14 mouse cellular contexts compared by ENCODE assay signal in the genomic region with DNA sequence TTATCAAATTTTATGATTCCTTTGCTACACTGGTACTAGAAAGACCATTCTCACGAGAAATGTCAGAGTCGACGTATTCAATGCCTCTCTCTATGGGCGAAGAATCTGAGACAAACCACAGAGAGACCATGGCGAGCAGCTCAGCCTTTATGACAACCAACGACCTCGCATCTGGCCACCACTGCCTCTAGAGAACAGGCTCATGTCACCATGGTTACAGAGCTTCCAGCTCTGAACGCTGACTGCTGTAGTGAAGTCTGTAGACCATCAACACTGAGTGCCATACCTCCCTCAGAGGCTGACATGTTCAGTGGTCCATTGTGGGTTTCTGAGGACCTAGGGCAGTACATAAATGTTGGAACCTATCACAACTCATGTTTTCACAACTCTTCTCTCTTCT.
"Had no signal": no experiment of that assay in that cellular context is flagged by ENCODE, and none has a peak within 500 bp of the region (broad histone marks: within the 10 kb centered on the region; RNA-seq: fewer than 3 reads in every experiment).

No protein-coding gene starts in this region.

- H3K4me2 ChIP-seq: liver, embryonic 13.5 days; neural tube, embryonic 13.5 days had no signal

- H3K36me3 ChIP-seq: liver, embryonic 13.5 days; neural tube, embryonic 13.5 days had no signal

- H3K27ac ChIP-seq: kidney, postnatal 0 days; layer of hippocampus, adult 2 months; liver, embryonic 13.5 days; neural tube, embryonic 13.5 days had no signal

- H3K4me1 ChIP-seq: liver, embryonic 13.5 days had no signal

- DNase-seq: kidney, adult 11 months; kidney, adult 9 months; kidney, postnatal 4 days; liver; liver, embryonic 13.5 days; liver, postnatal 0 days; midbrain, embryonic 14.5 days; retina, postnatal 1 day; right cerebral cortex, postnatal 14 days; thymus, adult 18-20 months; thymus, postnatal 25 days had no signal

- H3K27me3 ChIP-seq: liver, embryonic 13.5 days; neural tube, embryonic 13.5 days had no signal

- ATAC-seq: liver, postnatal 0 days had no signal

- H3K9me3 ChIP-seq: liver, embryonic 13.5 days; neural tube, embryonic 13.5 days had no signal

- H3K9ac ChIP-seq: liver, embryonic 13.5 days; liver, postnatal 0 days; neural tube, embryonic 13.5 days had no signal

- H3K4me3 ChIP-seq: layer of hippocampus, adult 2 months; liver, embryonic 13.5 days; neural tube, embryonic 13.5 days had no signal
